Mouse (Mus musculus) G1E (cell line): ENCODE results near the gene Ppp1r17.

Source experiments
- CTCF ChIP-seq: IDR thresholded peaks from 2 replicates; pipeline ENCODE4 v1.5.1; 2012; ENCODE audit warnings: low read depth, low read length, inconsistent platforms, mixed read lengths
- GATA1 ChIP-seq: IDR thresholded peaks from 2 replicates; pipeline ENCODE4 v1.6.1; 2012; ENCODE audit warnings: borderline replicate concordance, low read length, inconsistent platforms, mixed read lengths
- TAL1 ChIP-seq: conservative IDR thresholded peaks from 2 replicates; pipeline ENCODE4 v1.6.1; 2012; ENCODE audit warnings: low read depth, low read length, inconsistent platforms, mixed read lengths

GRCm38 (mm10) chr6:55979766-55980165 lies 37.5 kb upstream of the Ppp1r17 start:
- TF ChIP-seq CTCF: no peak
- TF ChIP-seq TAL1: no peak
- no peak for TF ChIP-seq GATA1
